Mouse (Mus musculus) testis, adult 10 weeks (tissue): ENCODE results near the gene Hspb3. TPM values are rescaled to one million over a fixed set of nuclear protein-coding genes. Genes with fewer than 3 reads are reported as not detected.

Source experiments
- polyA plus RNA-seq: library from polyadenylated mRNA; stranded (reverse); fragments of 350-450 nt; fragmentation: Illumina TruSeq; extraction: RNeasy Lipid Tissue Mini Kit (QIAGEN cat#74804); gene quantifications from one replicate; pipeline ENCODE4 v1.2.3, GENCODE M21; 2014; ENCODE audit warnings: low read depth, low replicate concordance

Gene Hspb3
- not detected for polyA plus RNA-seq

GRCm38 (mm10) chr13:113663151-113663779 is at the start of gene Hspb3:
TSS of gene Hspb3 (minus strand) at chr13:113663676.

GRCm38 (mm10) chr13:113617891-113618823 is 45.3 kb downstream of the Hspb3 start, which contains the start of gene Snx18:
TSS of gene Snx18 (minus strand) at chr13:113618564.

Other genes starting within 250 kb of the Hspb3 start
- gene Snx18, start 45.1 kb downstream of the Hspb3 start, polyA plus RNA-seq: 7.0 TPM
- gene Arl15, start 130.8 kb upstream of the Hspb3 start, polyA plus RNA-seq: 7.0 TPM